Mouse (Mus musculus) CH12F3 (cell line): Measurements from ENCODE around the gene Ddx59.

Source experiments
- in situ Hi-C: fragments of 300-500 bp; cut with MboI; formaldehyde crosslinking; loops from 2 replicates; pipeline ENCODE4 v1.14.3; 2020; ENCODE audit warnings: low sequenced_read_pairs

Gene Ddx59

DNA sequence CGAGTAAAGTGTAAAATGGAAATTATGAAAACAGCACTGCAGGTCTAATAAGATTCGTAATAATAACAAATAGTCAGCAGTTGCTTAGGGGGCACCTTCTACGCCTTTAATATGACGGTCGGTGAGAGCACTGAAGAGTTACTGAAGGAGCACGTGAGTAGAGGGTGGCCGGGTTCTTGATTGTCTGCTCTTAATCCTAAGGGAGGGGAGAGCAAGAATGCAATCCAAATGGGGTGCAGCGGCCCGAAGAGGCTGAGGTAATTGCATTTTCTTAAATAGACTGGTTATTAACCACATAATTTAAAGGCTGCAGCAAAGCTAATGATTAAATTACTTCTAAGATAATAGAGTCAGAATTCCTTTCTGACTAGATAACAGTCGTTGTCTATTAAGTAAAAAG lies 31.9 kb downstream of the Ddx59 start:
- in situ Hi-C loops: no loop called here

DNA sequence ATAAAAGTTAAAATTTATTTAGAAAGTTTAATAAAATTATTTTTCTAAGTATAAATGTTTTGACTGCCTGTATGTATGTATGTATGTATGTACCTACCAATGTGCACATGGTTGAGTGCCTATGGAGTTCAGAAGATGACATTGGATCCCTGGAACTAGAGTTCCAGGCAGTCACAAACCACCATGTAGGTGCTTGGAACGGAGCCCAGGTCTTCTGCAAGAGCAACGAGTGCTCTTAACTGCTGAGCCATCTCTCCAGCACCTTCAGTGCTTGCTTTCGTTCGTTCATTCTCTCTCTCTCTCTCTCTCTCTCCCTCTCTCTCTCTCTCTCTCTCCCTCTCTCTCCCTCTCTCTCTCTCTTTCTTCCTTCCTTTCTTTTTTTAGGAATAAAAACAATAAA lies 32.3 kb downstream of the Ddx59 start:
- in situ Hi-C loops: no loop called here

DNA sequence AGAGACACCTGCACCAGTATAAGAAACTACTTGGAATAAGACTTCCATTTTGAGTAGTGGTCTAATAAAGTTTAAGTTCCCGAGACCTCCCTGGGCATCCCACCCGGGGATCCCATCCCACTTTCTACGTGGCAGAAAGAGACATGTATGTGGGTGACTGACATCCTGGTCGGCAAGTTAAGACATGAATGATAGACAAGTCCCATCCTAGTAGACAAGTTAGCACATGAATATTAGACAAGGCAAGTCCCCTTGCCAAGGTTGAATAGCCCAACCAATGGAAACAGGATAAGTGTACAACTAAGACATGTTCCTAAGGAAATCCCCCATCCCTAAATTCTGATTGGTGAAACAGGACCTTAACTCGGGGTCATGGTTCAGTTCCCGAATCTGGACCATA lies 34.5 kb downstream of the Ddx59 start:
- in situ Hi-C loops: no loop called here

DNA sequence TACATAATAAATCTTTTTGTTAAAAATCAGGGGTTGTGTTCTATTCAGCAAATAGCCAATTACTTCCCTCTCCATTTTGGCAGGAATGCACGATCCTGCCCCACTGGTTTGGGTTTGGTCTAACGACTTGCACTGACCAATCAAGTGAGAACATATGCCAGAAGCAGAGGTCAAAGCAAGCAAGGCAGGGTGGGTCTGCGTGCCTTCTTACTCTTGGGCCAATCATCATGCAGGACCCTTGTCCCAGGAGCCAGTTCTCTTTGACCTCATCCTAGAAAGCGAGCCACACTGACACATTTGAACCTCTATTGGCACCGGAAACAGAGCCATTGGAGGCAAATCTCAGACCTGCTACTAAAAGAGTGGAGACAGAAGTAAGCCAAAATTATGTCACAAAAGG lies 35.1 kb downstream of the Ddx59 start:
- in situ Hi-C loops: no loop called here

DNA sequence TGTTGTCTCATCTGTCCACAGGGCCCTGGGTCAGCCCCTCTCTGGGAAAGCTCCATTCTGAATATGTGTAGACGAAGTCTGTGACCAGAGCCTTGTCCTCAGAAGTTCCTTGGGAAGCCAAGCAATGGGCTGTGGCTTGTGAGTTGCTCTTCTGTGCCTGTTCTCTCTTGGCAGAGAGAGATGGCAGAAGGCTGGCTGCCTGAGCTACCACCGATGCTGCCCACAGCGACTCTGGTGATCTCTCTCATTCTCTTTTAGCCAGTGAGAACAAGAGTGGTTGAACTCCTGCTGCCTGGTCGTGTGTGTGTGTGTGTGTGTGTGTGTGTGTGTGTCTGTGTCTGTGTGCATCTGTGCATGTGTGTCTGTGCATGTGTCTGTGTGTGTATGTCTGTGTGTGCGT lies 37.4 kb downstream of the Ddx59 start:
- in situ Hi-C loops: no loop called here

DNA sequence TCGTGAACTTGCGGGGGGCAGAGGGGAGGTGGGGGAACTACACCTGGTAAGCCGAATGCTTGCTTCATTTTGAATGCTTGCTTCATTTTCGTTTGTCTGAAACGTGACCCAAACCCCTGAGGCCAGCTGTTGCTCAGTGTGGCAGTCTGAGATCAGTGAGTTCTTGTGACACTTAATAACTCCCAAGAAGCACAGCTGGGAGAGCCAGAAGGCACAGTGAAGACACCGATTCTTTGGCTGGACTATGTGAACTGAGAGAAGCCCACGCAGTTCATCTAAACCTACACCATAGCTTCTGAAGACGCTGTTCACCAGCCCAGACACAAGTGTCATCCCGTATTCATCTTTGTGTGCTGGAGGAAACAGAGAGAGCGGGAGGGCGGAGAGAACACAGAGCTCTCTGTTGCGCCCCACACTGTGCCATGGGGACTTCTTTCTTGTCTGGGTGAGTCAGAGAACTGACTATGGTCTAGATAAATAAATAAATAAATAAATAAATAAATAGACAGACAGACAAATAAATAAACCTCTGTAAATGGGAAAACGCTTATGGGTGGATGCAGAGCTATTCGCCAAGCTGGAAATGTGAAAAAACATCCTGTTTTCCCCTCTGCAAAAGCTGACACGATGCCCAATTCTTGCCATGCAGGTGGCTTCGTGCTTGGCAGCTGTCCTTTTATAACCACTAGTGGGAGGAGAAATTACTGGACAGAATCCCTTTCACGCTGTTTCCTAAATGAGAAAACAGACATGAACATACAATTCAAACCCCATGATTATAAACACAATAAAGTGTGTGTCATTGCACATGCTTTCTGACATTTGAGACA lies 40.9 kb downstream of the Ddx59 start:
- in situ Hi-C loops: loop anchor here (5.0 kb wide), 1 partner anchor 154 kb away; no protein-coding TSS in a partner anchor

DNA sequence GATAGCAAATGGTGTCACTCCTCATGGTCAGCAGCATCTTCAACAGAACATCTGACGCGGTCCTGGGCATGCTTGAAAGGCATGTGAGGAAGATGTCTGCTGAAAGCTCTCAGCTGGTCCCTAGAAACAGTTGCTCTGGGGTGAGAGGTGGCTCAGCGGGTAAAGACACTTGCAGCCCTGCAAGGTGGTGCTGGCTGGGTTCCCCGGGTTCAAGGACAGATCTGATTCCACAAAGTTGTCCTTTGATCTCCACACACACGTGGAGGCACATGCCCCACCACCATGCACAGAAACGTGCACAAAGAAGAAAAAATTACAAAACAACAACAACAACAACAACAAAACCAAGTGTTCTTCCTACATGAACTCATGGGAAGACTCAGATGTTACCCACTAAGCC lies 41.7 kb downstream of the Ddx59 start:
- in situ Hi-C loops: loop anchor here (5.0 kb wide), 1 partner anchor 154 kb away; no protein-coding TSS in a partner anchor

DNA sequence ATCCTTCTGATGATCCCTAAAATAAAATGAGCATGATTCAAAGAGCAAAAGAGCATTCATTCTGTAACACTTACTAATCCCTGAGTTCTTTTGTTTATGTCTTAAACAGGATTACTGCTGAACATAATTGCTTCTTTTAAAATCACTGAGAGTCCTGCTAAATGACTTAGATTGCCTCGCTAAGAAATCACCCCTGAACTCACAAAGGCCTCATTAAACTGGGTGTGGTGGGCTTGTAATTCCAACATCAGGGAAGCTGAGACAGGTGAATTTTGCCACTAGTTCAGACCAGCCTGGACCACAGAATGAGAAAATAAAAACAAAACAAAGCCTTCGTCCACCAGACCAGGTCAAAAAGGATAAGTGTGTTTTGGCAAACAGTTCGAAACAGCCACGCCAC lies 42.3 kb downstream of the Ddx59 start:
- in situ Hi-C loops: loop anchor here (5.0 kb wide), 1 partner anchor 155 kb away; no protein-coding TSS in a partner anchor

DNA sequence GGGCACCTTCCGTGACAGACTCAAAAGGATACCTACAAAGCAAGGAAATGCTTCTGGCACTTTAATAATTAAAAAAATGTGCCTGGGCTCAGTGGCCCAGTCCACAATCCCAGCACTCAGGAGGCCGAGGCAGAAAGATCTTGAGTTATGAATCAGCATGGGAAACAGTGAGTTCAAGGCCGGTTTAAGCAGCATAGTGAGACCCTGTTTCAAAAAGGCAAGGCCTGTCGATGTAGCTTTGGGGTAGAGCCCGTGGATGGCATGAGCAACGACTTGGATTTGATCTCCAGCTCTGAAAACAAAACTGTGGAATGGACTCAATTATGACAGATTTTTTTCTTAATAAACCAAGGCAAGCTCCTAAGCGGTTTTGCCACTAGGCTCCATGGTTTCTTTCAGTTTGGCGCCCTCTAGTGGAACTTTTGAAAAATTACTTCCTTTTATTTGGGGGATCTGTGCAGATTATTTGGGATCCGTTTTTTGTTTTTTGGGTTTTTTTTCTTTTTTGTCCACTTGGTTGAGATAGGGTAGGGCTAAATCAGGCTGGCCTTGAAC lies 43.7 kb downstream of the Ddx59 start:
- in situ Hi-C loops: loop anchor here (5.0 kb wide), 1 partner anchor 156 kb away; no protein-coding TSS in a partner anchor

DNA sequence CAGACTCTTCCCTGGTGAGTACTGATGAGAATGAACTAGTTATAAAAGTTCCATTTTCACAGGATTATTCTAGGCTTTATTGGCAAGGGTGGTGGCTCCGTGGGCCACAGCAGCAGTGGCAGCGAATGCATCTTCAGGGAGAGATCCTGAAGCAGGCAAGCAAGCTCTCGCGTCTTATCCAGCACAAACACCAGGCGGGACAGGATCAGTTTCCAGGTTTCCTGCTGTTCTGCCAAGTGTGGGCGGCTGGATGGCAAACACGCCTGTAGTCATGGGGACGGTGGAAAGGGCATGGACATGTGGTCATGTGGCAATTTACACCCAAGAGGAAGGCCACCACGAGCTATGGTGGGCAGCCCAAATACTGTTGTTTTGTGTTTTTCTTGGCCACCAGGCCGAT lies 47.4 kb downstream of the Ddx59 start:
- in situ Hi-C loops: no loop called here

DNA sequence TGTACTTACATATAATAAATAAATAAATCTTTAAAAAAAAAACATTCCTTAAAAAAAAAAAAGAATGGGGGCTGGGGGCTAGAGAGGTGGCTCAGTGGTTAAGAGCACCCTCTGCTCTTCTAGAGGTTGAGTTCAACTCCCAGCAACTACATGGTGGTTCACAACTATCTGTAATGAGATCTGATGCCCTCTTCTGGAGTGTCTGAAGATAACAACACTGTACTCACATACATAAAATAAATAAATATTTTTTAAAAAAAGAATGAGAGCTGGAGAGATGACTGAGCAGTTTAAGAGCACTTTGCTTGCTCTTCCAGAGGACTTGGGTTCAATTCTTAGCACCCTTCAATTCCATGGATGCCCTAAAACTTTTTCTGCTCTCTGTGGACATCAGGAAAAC lies 50.1 kb downstream of the Ddx59 start:
- in situ Hi-C loops: no loop called here

DNA sequence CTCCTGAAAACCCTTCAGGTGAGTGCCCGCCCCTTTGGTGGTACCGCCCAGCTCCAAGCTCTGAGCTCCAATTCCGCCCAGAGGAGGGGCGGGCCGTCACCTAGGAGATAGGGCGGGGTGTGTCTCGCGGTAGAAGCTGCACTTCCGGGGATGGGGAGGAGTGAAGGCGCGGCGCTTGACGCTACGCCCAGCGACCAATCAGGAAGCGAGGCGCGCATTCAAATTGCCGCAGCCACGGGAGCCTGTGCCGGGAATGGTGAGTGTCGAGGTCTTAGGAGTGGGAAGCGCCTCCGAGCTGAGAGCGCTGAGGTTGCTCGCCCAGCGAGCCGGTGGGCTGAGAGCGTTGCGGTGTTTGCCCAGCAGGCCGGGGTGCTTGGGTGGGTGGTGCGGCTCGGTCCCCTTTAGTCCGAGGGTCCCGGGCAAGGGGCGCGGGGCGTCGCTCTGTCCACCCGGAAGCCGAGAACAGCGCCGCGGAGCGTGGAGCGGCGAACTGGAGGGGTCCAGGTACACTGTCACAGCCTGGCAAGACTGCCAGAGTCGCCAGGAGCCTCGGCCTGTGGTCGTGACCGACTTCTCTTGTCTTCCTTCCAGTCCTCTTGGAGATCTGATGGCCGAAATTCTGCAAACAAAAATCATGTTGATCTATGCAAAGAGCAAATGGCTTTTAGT lies 51.2 kb downstream of the Ddx59 start, which contains the start of gene Kif14:
TSS of gene Kif14 (plus strand) at position 201 of the 669 bp plus-strand sequence.
- in situ Hi-C loops: no loop called here

DNA sequence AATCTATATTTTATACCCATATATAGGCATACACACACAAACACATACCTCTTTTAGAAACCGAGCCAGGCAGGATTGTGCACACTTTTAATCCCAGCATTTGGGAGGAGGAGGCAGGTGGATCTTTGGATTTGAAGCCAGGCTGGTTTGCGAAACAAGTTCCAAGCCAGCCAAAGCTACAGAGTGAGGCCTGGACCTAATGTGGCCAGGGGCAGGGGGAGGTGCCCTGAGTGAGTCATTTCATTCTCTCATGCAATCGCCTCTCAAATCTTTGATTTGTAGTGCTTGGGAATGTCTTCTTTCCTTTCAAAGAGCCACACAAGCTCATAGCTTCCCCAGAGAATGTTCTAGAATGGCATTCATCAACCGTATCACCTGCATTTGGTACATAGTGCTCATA lies 54.3 kb downstream of the Ddx59 start:
- in situ Hi-C loops: no loop called here

DNA sequence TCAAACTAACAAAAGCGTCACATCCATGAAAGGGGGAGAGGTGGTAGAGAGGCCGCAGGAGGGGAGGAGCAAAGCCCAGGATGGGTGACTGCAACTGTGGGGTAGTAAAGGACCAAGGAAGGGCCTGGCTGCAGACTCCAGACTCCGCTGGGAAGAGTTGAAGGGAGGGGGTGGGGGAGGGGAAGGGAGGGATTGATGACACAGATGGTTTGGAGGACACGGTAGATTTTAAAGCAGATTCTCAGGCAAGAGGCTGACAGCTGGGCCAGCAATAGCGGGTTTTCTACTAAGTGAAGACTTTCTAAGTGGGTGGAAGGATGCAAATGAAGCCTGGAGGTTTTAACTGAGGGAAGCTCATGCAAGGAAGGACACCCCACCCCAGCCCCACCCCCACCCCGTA lies 55.4 kb downstream of the Ddx59 start:
- in situ Hi-C loops: no loop called here
